Mouse (Mus musculus) forebrain, embryonic 12.5 days (tissue): ENCODE measurements at regions not wholly inside any gene's neighbourhood (a gene's known extent, or its start where the extent isn't known, plus 50 kb on each side); places are given as distances from the start of the nearest gene placed in this dataset.

Experiments
- ATAC-seq: fragments of 200-750 bp; cut with Nextera tagmentation; 2 replicates; pipeline ENCODE4 v1.8.0; 2017; ENCODE audit warnings: moderate TSS enrichment; ENCODE audit not compliant: low FRiP score
- H3K27ac ChIP-seq: fragments of 300-500 bp; sonication (generic); 2 replicates; pipeline ENCODE4 v1.5.1; 2016; ENCODE audit warnings: mild to moderate bottlenecking
- H3K27me3 ChIP-seq: fragments of 300-500 bp; sonication (generic); 2 replicates; pipeline ENCODE4 v1.6.1; 2016; ENCODE audit warnings: mild to moderate bottlenecking
- H3K36me3 ChIP-seq: fragments of 300-500 bp; sonication (generic); replicated peaks from 2 replicates; pipeline ENCODE4 v1.6.1; 2016; ENCODE audit warnings: mild to moderate bottlenecking
- H3K4me1 ChIP-seq: fragments of 300-500 bp; sonication (generic); 2 replicates; pipeline ENCODE4 v1.6.1; 2016
- H3K4me2 ChIP-seq: fragments of 300-500 bp; sonication (generic); 2 replicates; pipeline ENCODE4 v1.6.1; 2016; ENCODE audit warnings: mild to moderate bottlenecking, moderate library complexity
- H3K4me3 ChIP-seq: fragments of 300-500 bp; sonication (generic); replicated peaks from 2 replicates; pipeline ENCODE4 v1.5.1; 2016; ENCODE audit warnings: mild to moderate bottlenecking
- H3K9ac ChIP-seq: fragments of 300-500 bp; sonication (generic); 2 replicates; pipeline ENCODE4 v1.6.1; 2016; ENCODE audit warnings: mild to moderate bottlenecking
- H3K9me3 ChIP-seq: fragments of 300-500 bp; sonication (generic); 2 replicates; pipeline ENCODE4 v1.6.1; 2016
- WGBS: fragments of 180-500 bp; shearing (Covaris S2); methylation state at CpG from one replicate; pipeline ENCODE4 v1.1.7; 2016; 5-methylcytosine and 5-hydroxymethylcytosine counted together

GRCm38 (mm10) chr8:36304809-36305208 lies 539.2 kb downstream of the Gm19410 start:
- WGBS: 88% methylated on average over 10 of the region's 10 CpGs
- H3K9me3 ChIP-seq: no peaks in the 10 kb centered on the region
- H3K27me3 ChIP-seq: no peaks in the 10 kb centered on the region
- H3K27ac ChIP-seq: no peak overlapping the region
- no peak overlapping the region for H3K4me2 ChIP-seq
- H3K4me1 ChIP-seq: no peaks in the 10 kb centered on the region
- ATAC-seq: no peak
- no peak overlapping the region for H3K9ac ChIP-seq
- no peaks in the 10 kb centered on the region for H3K36me3 ChIP-seq
- no peak overlapping the region for H3K4me3 ChIP-seq

GRCm38 (mm10) chr8:36306336-36306735 lies 540.7 kb downstream of the Gm19410 start:
- no peak overlapping the region for H3K27ac ChIP-seq
- no peak for ATAC-seq
- H3K27me3 ChIP-seq: no peaks in the 10 kb centered on the region
- H3K9me3 ChIP-seq: no peaks in the 10 kb centered on the region
- no peak overlapping the region for H3K9ac ChIP-seq
- H3K4me1 ChIP-seq: no peaks in the 10 kb centered on the region
- no peak overlapping the region for H3K4me3 ChIP-seq
- H3K36me3 ChIP-seq: no peaks in the 10 kb centered on the region
- WGBS: 77% methylated on average over 4 of the region's 4 CpGs
- no peak overlapping the region for H3K4me2 ChIP-seq

- ATAC-seq: no peak
- Histone ChIP-seq H3K36me3 (no peaks in the 10 kb centered on the region), H3K27ac (no peak overlapping the region), H3K4me1 (no peaks in the 10 kb centered on the region), H3K4me3 (no peak overlapping the region), H3K27me3 (no peaks in the 10 kb centered on the region), H3K9ac (no peak overlapping the region), H3K9me3 (no peaks in the 10 kb centered on the region), H3K4me2 (no peak overlapping the region)
- 92% methylated on average over 8 of the region's 8 CpGs for WGBS
Measured at GRCm38 (mm10) chr8:36307496-36307895, 541.9 kb downstream of the Gm19410 start.

GRCm38 (mm10) chr8:36308056-36308455 lies 542.5 kb downstream of the Gm19410 start:
- Histone ChIP-seq H3K4me2 (no peak overlapping the region), H3K27ac (no peak overlapping the region), H3K9ac (no peak overlapping the region), H3K4me1 (no peaks in the 10 kb centered on the region), H3K27me3 (no peaks in the 10 kb centered on the region), H3K36me3 (no peaks in the 10 kb centered on the region), H3K4me3 (no peak overlapping the region), H3K9me3 (no peaks in the 10 kb centered on the region)
- ATAC-seq: no peak
- 81% methylated on average over 2 of the region's 2 CpGs for WGBS

GRCm38 (mm10) chr8:36309326-36309725 lies 543.7 kb downstream of the Gm19410 start:
- Histone ChIP-seq H3K4me1 (no peaks in the 10 kb centered on the region), H3K9me3 (no peaks in the 10 kb centered on the region), H3K4me3 (no peak overlapping the region), H3K36me3 (no peaks in the 10 kb centered on the region), H3K9ac (no peak overlapping the region), H3K27me3 (no peaks in the 10 kb centered on the region), H3K4me2 (no peak overlapping the region), H3K27ac (no peak overlapping the region)
- no peak for ATAC-seq
- WGBS: 97% methylated on average over 6 of the region's 6 CpGs

- Histone ChIP-seq H3K9me3 (no peaks in the 10 kb centered on the region), H3K4me1 (no peaks in the 10 kb centered on the region), H3K27me3 (no peaks in the 10 kb centered on the region), H3K4me2 (no peak overlapping the region), H3K9ac (no peak overlapping the region), H3K27ac (no peak overlapping the region), H3K36me3 (no peaks in the 10 kb centered on the region), H3K4me3 (no peak overlapping the region)
- ATAC-seq: no peak
- 83% methylated on average over 10 of the region's 10 CpGs for WGBS
Measured at GRCm38 (mm10) chr8:36309952-36310351, 544.4 kb downstream of the Gm19410 start.

- 79% methylated on average over 5 of the region's 5 CpGs for WGBS
- no peak for ATAC-seq
- H3K27me3 ChIP-seq: no peaks in the 10 kb centered on the region
Measured at GRCm38 (mm10) chr8:36311734-36312133, 546.1 kb downstream of the Gm19410 start.

GRCm38 (mm10) chr8:36312963-36313362 lies 547.4 kb downstream of the Gm19410 start:
- no peak overlapping the region for H3K9ac ChIP-seq
- H3K27ac ChIP-seq: no peak overlapping the region
- no peaks in the 10 kb centered on the region for H3K36me3 ChIP-seq
- no peak overlapping the region for H3K4me2 ChIP-seq
- H3K4me3 ChIP-seq: no peak overlapping the region
- WGBS: 86% methylated on average over 3 of the region's 3 CpGs
- H3K4me1 ChIP-seq: no peaks in the 10 kb centered on the region
- ATAC-seq: no peak
- no peaks in the 10 kb centered on the region for H3K9me3 ChIP-seq
- no peaks in the 10 kb centered on the region for H3K27me3 ChIP-seq

More at GRCm38 (mm10) chr8:36311734-36312133, 546.1 kb downstream of the Gm19410 start:
- H3K9me3 ChIP-seq: no peaks in the 10 kb centered on the region
- no peak overlapping the region for H3K27ac ChIP-seq
- no peak overlapping the region for H3K4me3 ChIP-seq
- no peaks in the 10 kb centered on the region for H3K4me1 ChIP-seq
- no peaks in the 10 kb centered on the region for H3K36me3 ChIP-seq
- no peak overlapping the region for H3K9ac ChIP-seq
- no peak overlapping the region for H3K4me2 ChIP-seq

- no peaks in the 10 kb centered on the region for H3K36me3 ChIP-seq
- WGBS: 85% methylated on average over 2 of the region's 2 CpGs
- no peak for ATAC-seq
Measured at GRCm38 (mm10) chr8:36318396-36318795, 552.8 kb downstream of the Gm19410 start.

GRCm38 (mm10) chr8:36318884-36319283 lies 553.3 kb downstream of the Gm19410 start:
- Histone ChIP-seq H3K36me3 (no peaks in the 10 kb centered on the region), H3K9ac (no peak overlapping the region), H3K9me3 (no peaks in the 10 kb centered on the region), H3K27me3 (no peaks in the 10 kb centered on the region), H3K4me3 (no peak overlapping the region), H3K4me2 (no peak overlapping the region), H3K4me1 (no peaks in the 10 kb centered on the region), H3K27ac (no peak overlapping the region)
- no peak for ATAC-seq
- WGBS: 67% methylated on average over 5 of the region's 5 CpGs

More at GRCm38 (mm10) chr8:36318396-36318795, 552.8 kb downstream of the Gm19410 start:
- Histone ChIP-seq H3K9me3 (no peaks in the 10 kb centered on the region), H3K4me2 (no peak overlapping the region), H3K27ac (no peak overlapping the region), H3K9ac (no peak overlapping the region), H3K4me1 (no peaks in the 10 kb centered on the region), H3K4me3 (no peak overlapping the region), H3K27me3 (no peaks in the 10 kb centered on the region)

- H3K36me3 ChIP-seq: no peaks in the 10 kb centered on the region
- ATAC-seq: no peak
- no peaks in the 10 kb centered on the region for H3K9me3 ChIP-seq
- H3K9ac ChIP-seq: no peak overlapping the region
- H3K27ac ChIP-seq: no peak overlapping the region
- no peak overlapping the region for H3K4me2 ChIP-seq
- no peaks in the 10 kb centered on the region for H3K27me3 ChIP-seq
- H3K4me3 ChIP-seq: no peak overlapping the region
- no peaks in the 10 kb centered on the region for H3K4me1 ChIP-seq
- WGBS: 71% methylated on average over 7 of the region's 7 CpGs
Measured at GRCm38 (mm10) chr8:36319314-36319959, 553.8 kb downstream of the Gm19410 start.

- 88% methylated on average over 8 of the region's 8 CpGs for WGBS
- no peak overlapping the region for H3K27ac ChIP-seq
- H3K4me1 ChIP-seq: no peaks in the 10 kb centered on the region
- no peak overlapping the region for H3K4me2 ChIP-seq
- ATAC-seq: no peak
- H3K4me3 ChIP-seq: no peak overlapping the region
- no peak overlapping the region for H3K9ac ChIP-seq
- no peaks in the 10 kb centered on the region for H3K9me3 ChIP-seq
- H3K36me3 ChIP-seq: no peaks in the 10 kb centered on the region
- no peaks in the 10 kb centered on the region for H3K27me3 ChIP-seq
Measured at GRCm38 (mm10) chr8:36322125-36322524, 556.5 kb downstream of the Gm19410 start.

- H3K27me3 ChIP-seq: no peaks in the 10 kb centered on the region
- no peaks in the 10 kb centered on the region for H3K4me1 ChIP-seq
- WGBS: 90% methylated on average over 7 of the region's 7 CpGs
- H3K4me3 ChIP-seq: no peak overlapping the region
- no peaks in the 10 kb centered on the region for H3K9me3 ChIP-seq
- no peak overlapping the region for H3K4me2 ChIP-seq
- H3K36me3 ChIP-seq: no peaks in the 10 kb centered on the region
- ATAC-seq: no peak
- no peak overlapping the region for H3K9ac ChIP-seq
- no peak overlapping the region for H3K27ac ChIP-seq
Measured at GRCm38 (mm10) chr8:36322578-36322977, 557.0 kb downstream of the Gm19410 start.
